ENCODE assay signal across 8 mouse cellular contexts in genomic region chr15:36715745-36716685, GRCm38 (mm10).
DNase-seq lines count a peak whose midpoint lies in the region; ATAC-seq and TF ChIP-seq lines count a peak whose summit lies in the region.

No protein-coding gene starts in this region.

- H3K4me3 ChIP-seq in hindbrain, postnatal 0 days (ENCODE audit: low read length): peak overlapping the region; percentile 21

- peak overlapping the region; percentile 22; the same call in 1 of the 2 replicates for H3K9ac ChIP-seq in hindbrain, postnatal 0 days (replicated peaks; ENCODE audit: low read length)

- peak; percentile 67 to 70 for DNase-seq in gastrocnemius, adult 8-10 months (ENCODE audit: low spot score in 2 of 2)
- DNase-seq in hindbrain, postnatal 0 days (ENCODE audit: low spot score): peak; percentile 84
- DNase-seq in left cerebral cortex, adult 11 months (ENCODE audit: low spot score): peak; percentile 78
- DNase-seq in lung, postnatal 25 days (ENCODE audit: low spot score): peak; percentile 90
- DNase-seq in retina, adult 2 months (ENCODE audit: low read depth, low spot score): peak; percentile 79
- peak; percentile 45 to 60 for DNase-seq in thymus, postnatal 36 days

- no peaks in the 10 kb centered on the region for H3K36me3 ChIP-seq in hindbrain, postnatal 0 days (ENCODE audit: insufficient read depth, low read length)

- H3K4me1 ChIP-seq in hindbrain, postnatal 0 days (ENCODE audit: insufficient read depth, low read length): no peaks in the 10 kb centered on the region

- H3K4me2 ChIP-seq in hindbrain, postnatal 0 days (ENCODE audit: low read depth, low read length): peak overlapping the region; percentile 42

- ATAC-seq in activated CD4-positive, CD25-positive, alpha-beta regulatory T cell, adult 4 months: peak; percentile 86
- ATAC-seq in common myeloid progenitor, adult 5-6 weeks (replicated peaks; ENCODE audit: low read depth, poor library complexity, severe bottlenecking): peak; percentile 75
- peak; percentile 93 for ATAC-seq in hindbrain, postnatal 0 days

- H3K27me3 ChIP-seq in hindbrain, postnatal 0 days (ENCODE audit: insufficient read depth, low read length): no peaks in the 10 kb centered on the region

- 16% methylated on average over 26 of the region's 26 CpGs for WGBS in hindbrain, postnatal 0 days

- no peaks in the 10 kb centered on the region for H3K9me3 ChIP-seq in hindbrain, postnatal 0 days (ENCODE audit: low read length)

- H3K27ac ChIP-seq in hindbrain, postnatal 0 days: peak overlapping the region; percentile 71

- peak; percentile 87 for TF ChIP-seq CTCF in hindbrain, postnatal 0 days (IDR thresholded peaks at IDR 0.05; ENCODE audit: low read depth)

Comparison
In these comparisons a context has a peak if more than half of its experiments do, and no peak if none do; other contexts are left out.
1. Peak in every context shown above with its lines: DNase-seq, ATAC-seq, H3K4me3 ChIP-seq and H3K27ac ChIP-seq.